Mouse (Mus musculus) embryonic facial prominence, embryonic 12.5 days (tissue): ENCODE results near the gene Plk5. TPM values are rescaled to one million over a fixed set of nuclear protein-coding genes. Genes with fewer than 3 reads are reported as not detected.

ENCODE experiments used
- ATAC-seq: fragments of 200-750 bp; cut with Nextera tagmentation; 2 replicates; pipeline ENCODE4 v1.8.0; 2017; ENCODE audit not compliant: insufficient number of reproducible peaks, insufficient read depth, low FRiP score, low TSS enrichment
- H3K27ac ChIP-seq: fragments of 300-500 bp; sonication (generic); 2 replicates; pipeline ENCODE4 v1.5.1; 2016; ENCODE audit warnings: mild to moderate bottlenecking
- H3K27me3 ChIP-seq: fragments of 300-500 bp; sonication (generic); 2 replicates; pipeline ENCODE4 v1.6.1; 2016; ENCODE audit warnings: mild to moderate bottlenecking, moderate library complexity
- H3K36me3 ChIP-seq: fragments of 300-500 bp; sonication (generic); 2 replicates; pipeline ENCODE4 v1.6.1; 2016; ENCODE audit warnings: mild to moderate bottlenecking
- H3K4me1 ChIP-seq: fragments of 300-500 bp; sonication (generic); 2 replicates; pipeline ENCODE4 v1.6.1; 2016
- H3K4me2 ChIP-seq: fragments of 300-500 bp; sonication (generic); replicated peaks from 2 replicates; pipeline ENCODE4 v1.6.1; 2016; ENCODE audit warnings: mild to moderate bottlenecking, moderate library complexity
- H3K4me3 ChIP-seq: fragments of 300-500 bp; sonication (generic); 2 replicates; pipeline ENCODE4 v1.5.1; 2016; ENCODE audit warnings: mild to moderate bottlenecking
- H3K9ac ChIP-seq: fragments of 300-500 bp; sonication (generic); 2 replicates; pipeline ENCODE4 v1.6.1; 2016; ENCODE audit warnings: mild to moderate bottlenecking, moderate library complexity
- H3K9me3 ChIP-seq: fragments of 300-500 bp; sonication (generic); 2 replicates; pipeline ENCODE4 v1.6.1; 2016; ENCODE audit warnings: mild to moderate bottlenecking, moderate library complexity
- WGBS: fragments of 180-500 bp; shearing (Covaris S2); methylation state at CpG from one replicate; pipeline ENCODE4 v1.1.7; 2016; 5-methylcytosine and 5-hydroxymethylcytosine counted together
- polyA plus RNA-seq: library from polyadenylated mRNA; unstranded; fragments of >200 nt; fragmentation: Nextera tagmentation; extraction: Ambion mirVana; gene quantifications from 2 replicates; pipeline ENCODE4 v1.2.1, GENCODE M21; 2016

Gene Plk5
- polyA plus RNA-seq = 0.87 and 1.2 TPM in 2 replicates

GRCm38 (mm10) chr10:80356001-80356682, at the start of gene Plk5:
Gene Plk5 (plus strand): TSS chr10:80356459.
- Histone ChIP-seq H3K9ac (peak within 1 kb of the TSS; percentile 40; the same call in 1 of the 2 replicates), H3K27ac (no peak within 1 kb of the TSS), H3K27me3 (peaks cover 97% of the 10 kb centered on the region), H3K4me3 (peak within 1 kb of the TSS; percentile 39), H3K4me2 (peak within 1 kb of the TSS; percentile 70), H3K9me3 (no peaks in the 10 kb centered on the region), H3K36me3 (no peaks in the 10 kb centered on the region), H3K4me1 (peaks cover 18% of the 10 kb centered on the region; the same call in 1 of the 2 replicates)
- ATAC-seq = no peak
- 2% methylated on average over 53 of the region's 53 CpGs for WGBS

DNA sequence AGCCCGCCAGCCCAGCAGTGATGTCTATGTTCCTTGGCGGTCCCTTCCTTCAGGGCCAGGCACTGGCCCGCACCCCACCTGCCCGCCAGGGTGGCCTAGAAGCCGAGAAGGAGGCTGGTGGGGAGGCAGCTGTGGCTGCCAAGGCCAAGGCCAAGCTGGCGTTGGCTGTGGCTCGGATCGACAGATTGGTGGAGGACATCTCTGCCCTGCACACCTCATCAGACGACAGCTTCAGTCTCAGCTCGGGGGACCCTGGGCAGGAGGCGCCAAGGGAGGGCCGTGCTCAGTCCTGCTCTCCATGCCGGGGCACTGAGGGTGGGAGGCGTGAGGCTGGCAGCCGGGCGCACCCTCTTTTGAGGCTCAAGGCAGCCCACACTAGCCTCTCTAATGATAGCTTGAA, 44.7 kb upstream of the Plk5 start:
- no peak overlapping the region for H3K27ac ChIP-seq
- H3K9ac ChIP-seq = 0 out of 2 replicates have a peak overlapping the region, but pooled peaks have one; percentile 4
- ATAC-seq = no peak
- peaks cover 23% of the 10 kb centered on the region for H3K36me3 ChIP-seq
- peaks cover 6% of the 10 kb centered on the region; the same call in 1 of the 2 replicates for H3K4me1 ChIP-seq
- peaks cover 66% of the 10 kb centered on the region for H3K27me3 ChIP-seq
- no peaks in the 10 kb centered on the region for H3K9me3 ChIP-seq
- 0 out of 2 replicates have a peak overlapping the region, but pooled peaks have one; percentile 3 for H3K4me3 ChIP-seq
- H3K4me2 ChIP-seq = no peak overlapping the region
- WGBS = 82% methylated on average over 16 of the region's 16 CpGs

DNA sequence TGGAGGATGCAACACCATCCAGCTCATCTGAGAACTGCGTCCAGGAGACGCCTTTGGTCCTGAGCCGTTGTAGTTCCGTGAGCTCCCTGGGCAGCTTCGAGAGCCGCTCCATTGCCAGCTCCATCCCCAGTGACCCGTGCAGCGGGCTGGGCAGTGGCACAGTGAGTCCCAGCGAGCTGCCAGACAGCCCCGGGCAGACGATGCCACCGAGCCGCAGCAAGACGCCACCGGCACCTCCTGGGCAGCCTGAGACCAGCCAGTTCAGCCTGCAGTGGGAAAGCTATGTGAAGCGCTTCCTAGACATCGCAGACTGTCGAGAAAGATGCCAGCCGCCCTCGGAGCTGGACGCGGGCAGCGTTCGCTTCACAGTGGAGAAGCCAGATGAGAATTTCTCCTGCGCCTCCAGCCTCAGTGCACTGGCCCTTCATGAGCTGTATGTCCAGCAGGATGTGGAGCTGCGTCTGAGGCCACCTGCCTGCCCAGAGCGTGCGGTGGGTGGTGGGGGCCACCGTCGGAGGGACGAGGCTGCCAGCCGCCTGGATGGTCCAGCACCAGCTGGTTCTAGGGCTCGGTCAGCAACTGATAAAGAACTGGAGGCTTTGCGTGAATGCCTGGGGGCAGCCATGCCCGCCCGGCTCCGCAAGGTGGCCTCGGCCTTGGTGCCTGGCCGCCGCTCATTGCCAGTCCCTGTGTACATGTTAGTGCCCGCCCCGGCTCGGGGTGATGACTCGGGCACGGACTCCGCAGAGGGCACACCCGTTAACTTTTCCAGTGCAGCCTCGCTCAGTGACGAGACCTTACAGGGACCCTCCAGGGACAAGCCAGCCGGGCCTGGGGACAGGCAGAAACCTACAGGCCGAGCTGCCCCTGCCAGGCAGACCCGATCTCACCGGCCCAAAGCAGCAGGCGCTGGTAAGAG, 43.4 kb upstream of the Plk5 start:
- no peak overlapping the region for H3K4me3 ChIP-seq
- H3K9ac ChIP-seq = no peak overlapping the region
- no peaks in the 10 kb centered on the region for H3K9me3 ChIP-seq
- H3K4me1 ChIP-seq = peaks cover 6% of the 10 kb centered on the region; the same call in 1 of the 2 replicates
- ATAC-seq = no peak
- H3K36me3 ChIP-seq = peaks cover 27% of the 10 kb centered on the region
- no peak overlapping the region for H3K27ac ChIP-seq
- peaks cover 78% of the 10 kb centered on the region for H3K27me3 ChIP-seq
- H3K4me2 ChIP-seq = no peak overlapping the region
- 63% methylated on average over 54 of the region's 54 CpGs for WGBS

DNA sequence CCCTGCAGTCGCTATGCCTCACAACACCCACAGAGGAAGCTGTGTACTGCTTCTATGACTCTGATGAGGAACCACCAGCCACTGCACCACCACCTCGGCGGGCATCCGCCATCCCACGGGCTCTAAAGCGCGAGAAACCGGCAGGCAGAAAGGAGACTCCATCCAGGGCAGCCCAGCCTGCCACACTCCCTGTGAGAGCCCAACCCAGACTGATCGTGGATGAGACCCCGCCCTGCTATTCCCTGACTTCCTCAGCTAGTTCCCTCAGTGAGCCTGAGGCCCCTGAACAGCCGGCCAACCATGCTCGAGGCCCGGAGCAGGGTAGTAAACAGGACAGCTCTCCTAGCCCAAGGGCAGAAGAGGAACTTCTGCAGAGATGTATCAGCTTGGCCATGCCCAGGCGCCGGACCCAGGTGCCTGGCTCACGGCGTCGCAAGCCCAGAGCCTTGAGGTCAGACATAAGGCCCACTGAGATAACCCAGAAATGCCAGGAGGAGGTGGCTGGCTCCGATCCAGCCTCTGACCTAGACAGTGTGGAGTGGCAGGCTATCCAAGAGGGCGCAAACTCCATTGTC, 42.5 kb upstream of the Plk5 start:
- WGBS = 53% methylated on average over 20 of the region's 20 CpGs
- ATAC-seq = no peak
- peaks cover 83% of the 10 kb centered on the region for H3K27me3 ChIP-seq
- no peak overlapping the region for H3K4me2 ChIP-seq
- peaks cover 33% of the 10 kb centered on the region for H3K36me3 ChIP-seq
- H3K9me3 ChIP-seq = no peaks in the 10 kb centered on the region
- H3K27ac ChIP-seq = no peak overlapping the region
- H3K4me3 ChIP-seq = no peak overlapping the region
- 0 out of 2 replicates have a peak overlapping the region, but pooled peaks have one; percentile 7 for H3K9ac ChIP-seq
- H3K4me1 ChIP-seq = peaks cover 6% of the 10 kb centered on the region; the same call in 1 of the 2 replicates

DNA sequence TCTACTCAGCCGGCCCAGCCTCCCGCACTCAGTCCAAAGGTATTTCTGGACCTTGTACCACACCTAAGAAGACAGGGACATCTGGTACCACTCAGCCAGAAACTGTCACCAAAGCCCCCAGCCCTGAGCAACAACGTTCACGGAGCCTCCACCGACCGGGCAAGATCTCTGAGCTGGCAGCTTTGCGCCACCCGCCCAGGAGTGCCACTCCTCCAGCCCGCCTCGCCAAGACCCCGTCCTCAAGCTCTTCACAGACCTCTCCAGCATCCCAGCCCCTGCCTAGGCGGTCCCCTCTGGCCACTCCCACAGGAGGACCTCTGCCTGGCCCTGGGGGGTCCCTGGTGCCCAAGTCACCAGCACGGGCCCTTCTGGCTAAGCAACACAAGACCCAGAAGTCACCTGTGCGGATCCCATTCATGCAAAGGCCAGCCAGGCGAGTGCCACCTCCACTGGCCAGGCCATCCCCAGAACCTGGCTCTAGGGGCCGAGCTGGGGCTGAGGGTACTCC, 41.7 kb upstream of the Plk5 start:
- H3K36me3 ChIP-seq = peaks cover 31% of the 10 kb centered on the region; the same call in 1 of the 2 replicates
- peaks cover 80% of the 10 kb centered on the region for H3K27me3 ChIP-seq
- no peak overlapping the region for H3K27ac ChIP-seq
- H3K4me2 ChIP-seq = no peak overlapping the region
- no peaks in the 10 kb centered on the region for H3K9me3 ChIP-seq
- H3K9ac ChIP-seq = 0 out of 2 replicates have a peak overlapping the region, but pooled peaks have one; percentile 30
- H3K4me3 ChIP-seq = no peak overlapping the region
- ATAC-seq = no peak
- 54% methylated on average over 16 of the region's 16 CpGs for WGBS
- peaks cover 12% of the 10 kb centered on the region for H3K4me1 ChIP-seq

DNA sequence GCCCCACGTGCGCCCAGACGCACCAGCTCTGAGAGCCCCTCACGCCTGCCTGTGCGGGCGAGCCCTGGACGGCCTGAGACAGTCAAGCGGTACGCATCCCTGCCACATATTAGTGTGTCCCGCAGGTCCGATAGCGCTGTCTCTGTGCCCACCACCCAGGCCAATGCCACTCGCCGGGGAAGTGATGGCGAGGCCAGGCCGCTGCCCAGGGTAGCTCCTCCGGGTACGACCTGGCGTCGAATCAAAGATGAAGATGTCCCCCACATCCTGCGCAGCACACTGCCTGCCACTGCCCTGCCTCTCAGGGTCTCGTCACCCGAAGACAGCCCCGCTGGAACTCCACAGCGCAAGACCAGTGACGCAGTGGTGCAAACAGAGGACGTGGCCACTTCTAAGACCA, 40.9 kb upstream of the Plk5 start:
- Histone ChIP-seq H3K36me3 (peaks cover 31% of the 10 kb centered on the region; the same call in 1 of the 2 replicates), H3K4me1 (peaks cover 15% of the 10 kb centered on the region), H3K4me2 (no peak overlapping the region), H3K9ac (peak overlapping the region; percentile 30; the same call in 1 of the 2 replicates), H3K9me3 (no peaks in the 10 kb centered on the region), H3K27me3 (peaks cover 80% of the 10 kb centered on the region), H3K27ac (no peak overlapping the region), H3K4me3 (0 out of 2 replicates have a peak overlapping the region, but pooled peaks have one; percentile 1)
- no peak for ATAC-seq
- WGBS = 47% methylated on average over 27 of the region's 27 CpGs

DNA sequence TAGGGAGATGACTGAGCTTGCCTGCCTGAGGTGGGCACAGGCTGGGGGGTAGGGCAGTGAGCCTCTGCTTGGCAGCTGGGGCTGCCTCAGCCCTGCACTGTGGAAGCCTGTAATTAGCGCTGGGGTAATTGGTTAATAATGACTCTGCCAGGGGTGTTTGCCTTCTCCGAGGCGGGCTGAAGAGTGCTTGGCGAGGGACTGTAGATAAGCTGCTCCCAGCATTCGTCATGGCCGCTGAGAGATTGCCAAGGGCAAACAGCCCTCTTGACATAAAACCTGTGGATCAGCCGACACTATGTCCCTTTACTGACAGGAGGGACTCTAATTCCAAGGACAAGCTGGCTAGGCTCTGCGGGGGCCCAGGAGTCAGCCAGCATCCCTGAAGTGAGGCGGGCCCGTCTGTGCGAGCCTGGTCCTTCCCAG, 39.9 kb upstream of the Plk5 start:
- Histone ChIP-seq H3K27ac (no peak overlapping the region), H3K9me3 (no peaks in the 10 kb centered on the region), H3K4me1 (peaks cover 15% of the 10 kb centered on the region), H3K36me3 (peaks cover 31% of the 10 kb centered on the region; the same call in 1 of the 2 replicates), H3K4me3 (no peak overlapping the region), H3K27me3 (peaks cover 69% of the 10 kb centered on the region), H3K9ac (no peak overlapping the region), H3K4me2 (no peak overlapping the region)
- 32% methylated on average over 11 of the region's 11 CpGs for WGBS
- no peak for ATAC-seq

- H3K4me2 ChIP-seq = no peak overlapping the region
- no peak overlapping the region for H3K27ac ChIP-seq
- ATAC-seq = no peak
- H3K9me3 ChIP-seq = no peaks in the 10 kb centered on the region
- H3K36me3 ChIP-seq = peaks cover 28% of the 10 kb centered on the region; the same call in 1 of the 2 replicates
- H3K4me3 ChIP-seq = no peak overlapping the region
- H3K9ac ChIP-seq = no peak overlapping the region
- 65% methylated on average over 10 of the region's 10 CpGs for WGBS
- peaks cover 19% of the 10 kb centered on the region for H3K4me1 ChIP-seq
- peaks cover 67% of the 10 kb centered on the region for H3K27me3 ChIP-seq
Observed at GRCm38 (mm10) chr10:80317011-80317410, 39.2 kb upstream of the Plk5 start.

DNA sequence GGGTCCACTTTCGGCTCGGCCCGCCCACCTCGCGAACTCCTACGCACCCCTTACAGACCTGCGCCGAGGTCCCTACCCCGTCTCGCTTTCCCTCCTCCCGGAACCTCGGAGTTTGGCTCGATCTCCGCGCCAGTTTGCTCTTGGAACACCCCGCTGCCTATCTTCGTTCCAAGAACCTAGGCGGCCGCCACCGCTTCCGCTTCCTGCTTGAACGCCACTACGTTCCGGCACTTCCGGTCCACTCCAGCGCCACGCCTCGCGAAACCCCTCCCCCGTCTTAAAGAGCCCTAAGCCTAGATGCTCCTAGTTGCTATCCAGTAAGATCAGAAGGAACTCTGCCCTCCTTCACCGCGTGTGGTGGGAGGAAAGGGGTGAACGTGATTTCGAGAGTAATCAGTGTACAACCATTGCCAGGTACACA, 35.9 kb upstream of the Plk5 start, which contains the start of gene 2310011J03Rik:
Gene 2310011J03Rik (minus strand): TSS at position 198 of the 421 bp plus-strand sequence.
- Histone ChIP-seq H3K9me3 (no peaks in the 10 kb centered on the region), H3K36me3 (peaks cover 22% of the 10 kb centered on the region; the same call in 1 of the 2 replicates), H3K9ac (peak within 1 kb of the TSS; percentile 85), H3K4me2 (peak within 1 kb of the TSS; percentile 80), H3K4me1 (peaks cover 16% of the 10 kb centered on the region), H3K27me3 (peaks cover 40% of the 10 kb centered on the region), H3K27ac (peak within 1 kb of the TSS; percentile 69), H3K4me3 (peak within 1 kb of the TSS; percentile 85)
- 1% methylated on average over 34 of the region's 34 CpGs for WGBS
- no peak for ATAC-seq

- WGBS = 71% methylated on average over 6 of the region's 6 CpGs
- H3K36me3 ChIP-seq = peaks cover 22% of the 10 kb centered on the region; the same call in 1 of the 2 replicates
- no peak overlapping the region for H3K4me3 ChIP-seq
- peaks cover 16% of the 10 kb centered on the region for H3K4me1 ChIP-seq
- peaks cover 32% of the 10 kb centered on the region for H3K27me3 ChIP-seq
- ATAC-seq = no peak
- no peak overlapping the region for H3K27ac ChIP-seq
- H3K9me3 ChIP-seq = no peaks in the 10 kb centered on the region
- peak overlapping the region; percentile 9; the same call in 1 of the 2 replicates for H3K4me2 ChIP-seq
- no peak overlapping the region for H3K9ac ChIP-seq
Observed at GRCm38 (mm10) chr10:80321014-80321669, 35.1 kb upstream of the Plk5 start.
